Mouse (Mus musculus): ENCODE data around the gene Nlrp6.

GRCm38 (mm10) chr7:140962733-140963132, 42.0 kb downstream of the Nlrp6 start:
- TF ChIP-seq CTCF (IDR thresholded peaks at IDR 0.05) (no peak), EP300 (IDR thresholded peaks at IDR 0.05) (no peak)

Measured in lung, postnatal 0 days (tissue).